Mouse (Mus musculus) megakaryocyte-erythroid progenitor cell, adult 5 weeks (primary cell): ENCODE results near the gene Nat8f1. TPM values are rescaled to one million over a fixed set of nuclear protein-coding genes. Genes with fewer than 3 reads are reported as not detected.

Source experiments
- polyA plus RNA-seq: library from polyadenylated mRNA; stranded (reverse); fragments of >175 nt; gene quantifications from 2 replicates; pipeline ENCODE4 v1.2.3, GENCODE M21; 2012

Gene Nat8f1
- polyA plus RNA-seq: 0.62 and 0.83 TPM in 2 replicates

GRCm38 (mm10) chr6:85915539-85916513 is at the start of gene Nat8f1:
Gene Nat8f1 (minus strand): TSS chr6:85915687.

GRCm38 (mm10) chr6:85961101-85962091 is 45.9 kb upstream of the Nat8f1 start, which contains the start of gene Dusp11:
Gene Dusp11 (minus strand): TSS chr6:85961667.

GRCm38 (mm10) chr6:85911587-85911986 is 3.9 kb downstream of the Nat8f1 start, which contains the start of gene Tprkb:
Gene Tprkb (plus strand): TSS chr6:85911865.

GRCm38 (mm10) chr6:85904642-85905061 is 10.8 kb downstream of the Nat8f1 start, which contains the start of gene Nat8f4:
Gene Nat8f4 (minus strand): TSS chr6:85904884.

GRCm38 (mm10) chr6:85869006-85869405 is 46.5 kb downstream of the Nat8f1 start, which contains the start of gene Nat8f2:
Gene Nat8f2 (minus strand): TSS chr6:85869158.

Other genes with a start within 250 kb of the Nat8f1 start
- not detected in 2 replicates for gene Nat8f7, start 202.5 kb downstream of the Nat8f1 start, polyA plus RNA-seq
- not detected in 2 replicates for gene Nat8f3, start 149.9 kb downstream of the Nat8f1 start, polyA plus RNA-seq
- gene Nat8f6, start 94.7 kb downstream of the Nat8f1 start, polyA plus RNA-seq: not detected in 2 replicates
- not detected in 2 replicates for gene Nat8f5, start 94.7 kb downstream of the Nat8f1 start, polyA plus RNA-seq
- gene Nat8, start 83.6 kb downstream of the Nat8f1 start, polyA plus RNA-seq: not detected in 2 replicates
- gene Nat8f2, start 46.5 kb downstream of the Nat8f1 start, polyA plus RNA-seq: not detected in 2 replicates
- gene Nat8f4, start 10.8 kb downstream of the Nat8f1 start, polyA plus RNA-seq: not detected in 2 replicates
- gene Tprkb, start 3.8 kb downstream of the Nat8f1 start, polyA plus RNA-seq: 2.8 and 4.1 TPM in 2 replicates
- 47.7 and 51.9 TPM in 2 replicates for gene Dusp11, start 46.0 kb upstream of the Nat8f1 start, polyA plus RNA-seq
- not detected in 2 replicates for gene Figla, start 100.5 kb upstream of the Nat8f1 start, polyA plus RNA-seq
- gene Add2, start 113.0 kb upstream of the Nat8f1 start, polyA plus RNA-seq: 22.1 and 26.0 TPM in 2 replicates